Mouse (Mus musculus) heart, embryonic 11.5 days (tissue): ENCODE results near the gene Galp. TPM values are rescaled to one million over a fixed set of nuclear protein-coding genes. Genes with fewer than 3 reads are reported as not detected.
"Not testable (repeated sequence)": the region's sequence is repeated elsewhere in the genome, so short reads cannot be mapped to it uniquely, and the experiment has no call there.

Experiments used
- ATAC-seq: fragments of 200-750 bp; cut with Nextera tagmentation; replicated peaks from 2 replicates; pipeline ENCODE4 v1.8.0; 2017; ENCODE audit warnings: moderate library complexity; ENCODE audit not compliant: insufficient number of reproducible peaks, low FRiP score, low TSS enrichment
- H3K27ac ChIP-seq: fragments of 300-500 bp; sonication (generic); 2 replicates; pipeline ENCODE4 v1.5.1; 2014; ENCODE audit warnings: mild to moderate bottlenecking, low read depth, low read length
- H3K27me3 ChIP-seq: fragments of 300-500 bp; sonication (generic); 2 replicates; pipeline ENCODE4 v1.6.1; 2014; ENCODE audit warnings: mild to moderate bottlenecking, low read length, mixed read lengths; ENCODE audit not compliant: control insufficient read depth, insufficient read depth
- H3K36me3 ChIP-seq: fragments of 300-500 bp; sonication (generic); 2 replicates; pipeline ENCODE4 v1.6.1; 2014; ENCODE audit warnings: mild to moderate bottlenecking, low read length, moderate library complexity, mixed read lengths; ENCODE audit not compliant: control insufficient read depth, insufficient read depth
- H3K4me1 ChIP-seq: fragments of 300-500 bp; sonication (generic); 2 replicates; pipeline ENCODE4 v1.6.1; 2014; ENCODE audit warnings: low read length; ENCODE audit not compliant: control insufficient read depth, insufficient read depth
- H3K4me2 ChIP-seq: fragments of 300-500 bp; sonication (generic); 2 replicates; pipeline ENCODE4 v1.6.1; 2014; ENCODE audit warnings: mild to moderate bottlenecking, moderate library complexity
- H3K4me3 ChIP-seq: fragments of 300-500 bp; sonication (generic); 2 replicates; pipeline ENCODE4 v1.5.1; 2014; ENCODE audit warnings: low read depth, low read length
- H3K9ac ChIP-seq: fragments of 300-500 bp; sonication (generic); 2 replicates; pipeline ENCODE4 v1.6.1; 2014; ENCODE audit warnings: mild to moderate bottlenecking, low read depth, low read length, moderate library complexity
- H3K9me3 ChIP-seq: fragments of 300-500 bp; sonication (generic); replicated peaks from 2 replicates; pipeline ENCODE4 v1.6.1; 2016; ENCODE audit warnings: low read length; ENCODE audit not compliant: control insufficient read depth
- WGBS: fragments of 180-500 bp; shearing (Covaris S2); extraction: QIAGEN DNeasy Blood & Tissue Kit; methylation state at CpG from one replicate; pipeline ENCODE4 v1.1.7; 2014; ENCODE audit not compliant: insufficient replicate concordance; 5-methylcytosine and 5-hydroxymethylcytosine counted together
- polyA plus RNA-seq: library from polyadenylated mRNA; unstranded; fragments of >200 nt; fragmentation: Nextera tagmentation; extraction: Ambion mirVana; gene quantifications from 2 replicates; pipeline ENCODE4 v1.2.1, GENCODE M21; 2014

Gene Galp
- polyA plus RNA-seq, 1 experiment from 2014 or later = not detected

GRCm38 (mm10) chr7:6252410-6252809 lies 55.5 kb downstream of the Galp start, which contains the start of gene Epp13:
TSS of gene Epp13 (plus strand) at chr7:6252710.
- H3K9ac ChIP-seq = no peak within 1 kb of the TSS
- no peaks in the 10 kb centered on the region for H3K27me3 ChIP-seq
- H3K27ac ChIP-seq = no peak within 1 kb of the TSS
- H3K36me3 ChIP-seq = no peaks in the 10 kb centered on the region
- peaks cover 4% of the 10 kb centered on the region; the same call in 1 of the 2 replicates for H3K9me3 ChIP-seq
- no peak within 1 kb of the TSS for H3K4me2 ChIP-seq
- no peaks in the 10 kb centered on the region for H3K4me1 ChIP-seq
- H3K4me3 ChIP-seq = no peak within 1 kb of the TSS
- WGBS = 87% methylated on average over 6 of the region's 6 CpGs
- ATAC-seq = no peak

GRCm38 (mm10) chr7:6254451-6254850 lies 57.6 kb downstream of the Galp start:
- H3K4me1 ChIP-seq = no peaks in the 10 kb centered on the region
- no peak overlapping the region for H3K4me2 ChIP-seq
- no peaks in the 10 kb centered on the region for H3K27me3 ChIP-seq
- no peak overlapping the region for H3K9ac ChIP-seq
- 87% methylated on average over 5 of the region's 5 CpGs for WGBS
- ATAC-seq = no peak
- H3K9me3 ChIP-seq = peaks cover 2% of the 10 kb centered on the region; the same call in 1 of the 2 replicates
- no peak overlapping the region for H3K4me3 ChIP-seq
- H3K27ac ChIP-seq = no peak overlapping the region
- H3K36me3 ChIP-seq = no peaks in the 10 kb centered on the region

GRCm38 (mm10) chr7:6257386-6257785 lies 60.5 kb downstream of the Galp start:
- WGBS = 67% methylated on average over 4 of the region's 4 CpGs
- no peak overlapping the region for H3K27ac ChIP-seq
- H3K27me3 ChIP-seq = no peaks in the 10 kb centered on the region
- H3K4me2 ChIP-seq = no peak overlapping the region
- no peak for ATAC-seq
- H3K9me3 ChIP-seq = peaks cover 2% of the 10 kb centered on the region; the same call in 1 of the 2 replicates
- no peak overlapping the region for H3K4me3 ChIP-seq
- no peak overlapping the region for H3K9ac ChIP-seq
- no peaks in the 10 kb centered on the region for H3K4me1 ChIP-seq
- no peaks in the 10 kb centered on the region for H3K36me3 ChIP-seq

- Histone ChIP-seq H3K4me3 (no peak overlapping the region), H3K27ac (no peak overlapping the region), H3K27me3 (no peaks in the 10 kb centered on the region), H3K4me2 (no peak overlapping the region), H3K9me3 (0 out of 2 replicates have a peak, but pooled peaks cover 2% of the 10 kb centered on the region), H3K9ac (no peak overlapping the region), H3K36me3 (no peaks in the 10 kb centered on the region), H3K4me1 (no peaks in the 10 kb centered on the region)
- WGBS = 42% methylated on average over 16 of the region's 16 CpGs
- no peak for ATAC-seq
These were observed 61.6 kb downstream of the Galp start for GRCm38 (mm10) chr7:6258232-6259220.

- not testable (repeated sequence) for H3K27ac ChIP-seq, H3K4me1 ChIP-seq, H3K9me3 ChIP-seq, ATAC-seq, H3K27me3 ChIP-seq, H3K4me3 ChIP-seq, H3K36me3 ChIP-seq, H3K4me2 ChIP-seq, H3K9ac ChIP-seq
- 41% methylated on average over 2 of the region's 2 CpGs for WGBS
These were observed 63.1 kb downstream of the Galp start for GRCm38 (mm10) chr7:6260004-6260403.

- no peak overlapping the region for H3K4me2 ChIP-seq
- H3K4me3 ChIP-seq = no peak overlapping the region
- H3K9ac ChIP-seq = no peak overlapping the region
- H3K27ac ChIP-seq = no peak overlapping the region
- ATAC-seq = no peak
- 78% methylated on average over 3 of the region's 3 CpGs for WGBS
- H3K27me3 ChIP-seq = no peaks in the 10 kb centered on the region
- H3K36me3 ChIP-seq = no peaks in the 10 kb centered on the region
- H3K9me3 ChIP-seq = no peaks in the 10 kb centered on the region
- H3K4me1 ChIP-seq = no peaks in the 10 kb centered on the region
These were observed 65.2 kb downstream of the Galp start for GRCm38 (mm10) chr7:6262120-6262519.

- Histone ChIP-seq H3K9ac (no peak overlapping the region), H3K4me1 (no peaks in the 10 kb centered on the region), H3K27ac (no peak overlapping the region), H3K36me3 (no peaks in the 10 kb centered on the region), H3K4me2 (no peak overlapping the region), H3K27me3 (no peaks in the 10 kb centered on the region), H3K4me3 (no peak overlapping the region), H3K9me3 (no peaks in the 10 kb centered on the region)
- no peak for ATAC-seq
- WGBS = 74% methylated on average over 4 of the region's 4 CpGs
These were observed 66.1 kb downstream of the Galp start for GRCm38 (mm10) chr7:6262984-6263383.

GRCm38 (mm10) chr7:6265695-6266094 lies 68.8 kb downstream of the Galp start:
- no peak overlapping the region for H3K9ac ChIP-seq
- H3K27me3 ChIP-seq = no peaks in the 10 kb centered on the region
- H3K27ac ChIP-seq = no peak overlapping the region
- no peak for ATAC-seq
- no peak overlapping the region for H3K4me2 ChIP-seq
- no peaks in the 10 kb centered on the region for H3K36me3 ChIP-seq
- no peaks in the 10 kb centered on the region for H3K4me1 ChIP-seq
- no peaks in the 10 kb centered on the region for H3K9me3 ChIP-seq
- 58% methylated on average over 8 of the region's 8 CpGs for WGBS
- no peak overlapping the region for H3K4me3 ChIP-seq
